Mouse (Mus musculus) neutrophil, adult 5-6 weeks (primary cell): ENCODE measurements around the gene Thsd7a. TPM values are rescaled to one million over a fixed set of nuclear protein-coding genes. Genes with fewer than 3 reads are reported as not detected.

Experiments
- ATAC-seq: fragments of 151-379, 151-347 bp; 2 replicates; pipeline ENCODE4 v1.8.0; 2017; ENCODE audit warnings: mild to moderate bottlenecking, moderate TSS enrichment; ENCODE audit not compliant: insufficient number of reproducible peaks, poor library complexity, low FRiP score, severe bottlenecking; ENCODE audit errors: extremely low read depth
- total RNA-seq: library from RNA; stranded (forward); fragments of 200-1000 nt; gene quantifications from 2 replicates; pipeline ENCODE4 v1.2.3, GENCODE M21; 2017

Thsd7a gene
- total RNA-seq, 1 experiment from 2014 or later: not detected

DNA sequence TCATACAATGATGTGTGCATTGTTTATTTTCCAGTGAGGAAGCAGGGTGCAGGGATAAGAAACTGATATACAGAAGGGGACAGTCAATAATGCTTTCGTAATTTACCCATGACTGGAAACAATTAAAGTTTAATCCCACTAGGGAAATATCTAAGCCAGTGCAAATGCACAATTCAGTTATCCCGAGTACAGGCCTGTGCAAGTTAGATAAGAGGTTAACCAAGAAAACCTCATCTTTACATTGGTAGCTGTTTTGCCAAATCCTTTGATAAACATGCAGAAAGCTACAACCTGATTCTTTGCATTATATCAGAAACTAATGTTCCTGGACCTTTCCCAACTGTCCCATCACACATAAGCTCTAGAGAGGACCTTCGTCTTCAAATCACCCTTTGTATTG lies 46.3 kb downstream of the Thsd7a start:
- no peak for ATAC-seq

DNA sequence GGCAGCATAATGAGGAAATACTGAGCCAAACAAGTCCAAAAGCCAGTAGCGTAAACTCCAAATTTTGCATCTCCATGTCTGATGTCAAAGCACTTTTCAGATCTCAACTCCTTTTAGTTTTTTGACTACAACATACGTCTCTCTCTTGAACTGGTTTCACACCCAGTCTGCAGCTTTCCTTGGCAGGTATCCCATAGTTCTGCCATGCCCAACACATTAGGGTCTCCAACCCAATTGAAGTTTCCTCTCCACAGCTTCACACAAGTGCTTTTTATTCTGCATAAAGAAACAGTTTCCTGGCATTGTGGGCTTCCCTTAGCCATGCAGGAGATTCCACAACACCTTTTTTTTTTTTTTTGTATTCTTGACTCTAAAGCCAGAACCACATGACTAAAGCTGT lies 50.1 kb downstream of the Thsd7a start:
- no peak for ATAC-seq

DNA sequence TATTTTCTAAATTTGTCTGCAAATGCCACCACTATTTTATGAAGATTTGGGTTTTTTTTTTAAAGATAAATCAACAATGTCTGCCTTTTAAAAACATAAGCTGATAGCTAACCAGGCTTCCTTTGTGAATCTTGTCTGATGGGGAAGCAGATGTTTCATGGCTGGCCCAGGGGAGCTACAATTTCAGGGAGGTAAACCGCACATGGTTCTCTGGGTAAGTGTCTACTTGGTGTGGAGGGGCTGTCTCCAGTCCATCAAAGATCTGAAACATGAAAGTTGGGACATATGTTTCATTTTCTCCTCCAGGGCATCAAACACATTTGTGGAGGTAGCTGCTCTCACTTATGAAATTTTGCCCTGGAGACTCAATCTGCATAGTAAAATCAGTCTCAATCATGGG lies 55.5 kb downstream of the Thsd7a start:
- ATAC-seq: no peak

DNA sequence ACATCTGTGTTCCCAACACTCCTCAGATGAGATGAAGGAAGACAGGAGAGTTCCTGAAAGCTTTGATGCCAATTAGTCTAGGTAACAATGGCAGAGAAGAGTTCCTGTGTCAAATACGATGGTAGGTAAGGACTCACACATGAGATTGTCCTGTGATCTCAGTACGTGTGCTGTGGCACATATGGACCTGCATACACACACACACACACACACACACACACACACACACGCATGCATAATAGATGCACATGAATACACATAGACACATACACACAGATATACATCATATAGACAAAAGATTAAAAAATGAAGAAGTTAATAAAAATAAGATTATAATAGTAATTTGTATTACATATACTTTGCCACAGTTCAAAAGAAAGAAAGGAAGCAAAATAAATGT lies 56.0 kb downstream of the Thsd7a start:
- ATAC-seq: no peak

DNA sequence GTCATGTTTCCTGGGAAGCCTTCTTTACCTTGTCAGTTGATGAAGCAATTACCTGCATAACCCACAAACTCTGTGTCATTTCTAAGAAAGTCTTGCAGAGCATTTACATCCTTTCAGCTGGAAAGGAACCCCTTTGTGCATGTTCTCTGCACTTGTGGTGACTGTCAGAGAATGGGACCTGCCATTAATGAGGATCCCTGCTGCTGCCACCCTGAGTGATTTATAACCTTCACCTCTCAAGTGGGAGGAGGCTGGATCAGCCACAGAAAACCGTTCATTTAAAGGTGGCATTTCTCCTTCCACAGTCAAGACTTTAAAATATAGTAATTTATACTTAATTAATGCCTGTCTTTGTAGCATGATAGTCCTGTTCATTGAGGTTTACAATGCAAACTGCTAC lies 99.6 kb downstream of the Thsd7a start:
- no peak for ATAC-seq

DNA sequence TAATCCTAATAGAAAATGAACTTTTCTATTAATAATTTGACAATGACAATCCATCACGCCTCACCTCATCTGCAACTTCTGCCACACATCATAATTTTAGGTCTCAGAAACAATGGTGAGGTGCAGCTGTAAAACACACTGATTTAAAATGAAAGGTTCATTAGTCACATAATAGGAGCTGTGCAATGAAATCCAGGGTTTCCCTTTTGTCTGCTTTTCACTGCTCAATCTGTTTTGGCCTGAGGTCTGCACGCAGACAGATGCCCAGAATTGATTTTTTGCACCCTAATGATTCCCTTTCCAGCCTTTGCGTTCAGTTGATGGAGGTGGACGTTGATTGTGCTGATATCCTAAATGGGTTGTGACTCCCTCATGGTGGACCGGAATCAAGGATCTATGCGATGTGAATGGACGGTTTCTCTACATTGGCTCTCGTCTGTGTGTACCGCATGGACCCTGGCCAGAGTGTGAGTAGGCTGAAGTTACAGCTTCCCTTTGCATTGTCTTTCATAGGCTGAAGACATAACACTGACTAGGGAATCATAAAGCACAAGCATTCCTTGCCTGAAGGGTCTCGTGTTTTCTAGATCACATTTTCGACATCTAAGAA lies 120.5 kb downstream of the Thsd7a start:
- ATAC-seq: no peak

DNA sequence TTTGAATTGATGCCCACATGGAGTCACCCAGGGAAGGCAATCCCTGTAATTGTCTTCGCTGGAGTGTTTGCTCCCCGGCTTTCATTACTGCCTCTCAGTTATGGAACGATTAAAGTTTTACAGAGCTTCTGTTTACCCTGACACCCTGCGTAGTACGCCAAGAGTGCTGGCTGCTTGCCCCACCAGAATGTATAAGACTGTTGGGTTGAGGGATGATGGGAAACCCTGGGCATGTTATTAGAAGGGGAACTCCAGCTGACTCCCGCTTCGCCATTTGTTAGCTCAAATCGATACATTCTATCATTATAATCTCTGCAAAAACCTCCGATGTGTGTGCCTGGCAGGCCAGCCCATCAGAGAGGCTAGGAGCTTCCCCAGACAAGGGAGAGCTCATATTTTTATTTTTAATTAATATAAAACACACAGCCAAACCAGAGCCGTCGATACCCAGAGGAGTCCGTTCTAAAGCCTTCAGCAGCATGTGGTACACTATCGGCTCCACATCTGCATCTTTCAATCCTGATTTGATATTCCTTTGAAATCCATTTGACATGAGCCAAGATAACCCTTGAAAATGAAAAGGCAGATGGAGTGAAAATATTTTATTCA lies 142.5 kb downstream of the Thsd7a start:
- no peak for ATAC-seq

DNA sequence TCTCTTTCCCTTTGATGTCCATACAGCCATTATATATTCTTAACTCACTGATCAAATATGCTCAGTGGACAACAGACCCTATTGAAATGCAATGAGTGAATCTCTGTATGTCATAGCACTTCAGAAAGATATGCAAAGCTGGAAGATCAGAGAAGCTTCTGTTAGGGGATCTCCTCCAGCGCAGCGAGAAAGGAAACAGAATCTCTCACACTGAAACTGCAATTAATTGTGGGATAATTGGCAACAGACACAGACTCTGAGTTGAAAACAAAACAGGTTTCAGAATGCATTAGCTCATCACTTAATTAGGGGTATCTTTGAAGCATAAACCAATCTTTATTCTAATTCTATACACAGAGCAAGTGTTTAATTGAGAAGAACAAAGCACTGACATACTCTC lies 146.3 kb downstream of the Thsd7a start:
- ATAC-seq: no peak

DNA sequence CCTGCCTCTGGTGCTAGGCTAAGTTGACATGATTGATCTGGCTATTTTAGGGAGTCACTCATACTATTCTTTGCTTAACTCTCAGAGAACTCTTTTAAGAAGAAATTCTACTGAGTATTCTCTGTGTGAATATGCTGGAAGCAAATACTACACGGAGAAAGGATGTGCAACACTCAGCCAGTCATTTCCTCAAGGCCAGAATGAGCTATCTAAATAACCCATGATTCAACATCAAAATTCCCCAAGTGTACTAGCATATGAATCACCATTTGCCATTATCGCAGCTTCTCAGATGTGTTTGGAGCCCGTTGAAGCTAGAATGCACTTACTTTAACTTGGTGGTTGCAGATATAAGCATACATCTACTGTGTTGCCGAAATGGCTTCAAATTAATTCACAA lies 147.0 kb downstream of the Thsd7a start:
- no peak for ATAC-seq

DNA sequence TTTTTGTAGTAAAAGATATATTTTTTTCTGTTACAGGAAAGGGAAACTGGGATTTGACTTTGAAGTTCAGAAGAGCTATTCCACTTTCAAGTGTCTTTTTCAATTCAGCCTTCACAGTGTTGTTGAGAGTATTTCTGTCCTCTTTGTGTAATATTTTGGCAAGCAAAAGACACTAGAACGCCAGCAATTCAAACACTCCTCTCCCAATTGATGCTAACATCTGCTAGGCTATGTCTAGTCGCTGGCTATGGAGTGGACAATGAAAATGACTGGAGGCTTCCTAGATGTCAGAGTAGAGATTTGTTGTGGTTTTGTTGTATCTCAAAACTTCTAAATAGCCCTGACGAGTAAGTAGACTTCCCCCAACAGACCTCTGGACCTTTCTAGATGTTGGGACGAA lies 164.8 kb downstream of the Thsd7a start:
- no peak for ATAC-seq

DNA sequence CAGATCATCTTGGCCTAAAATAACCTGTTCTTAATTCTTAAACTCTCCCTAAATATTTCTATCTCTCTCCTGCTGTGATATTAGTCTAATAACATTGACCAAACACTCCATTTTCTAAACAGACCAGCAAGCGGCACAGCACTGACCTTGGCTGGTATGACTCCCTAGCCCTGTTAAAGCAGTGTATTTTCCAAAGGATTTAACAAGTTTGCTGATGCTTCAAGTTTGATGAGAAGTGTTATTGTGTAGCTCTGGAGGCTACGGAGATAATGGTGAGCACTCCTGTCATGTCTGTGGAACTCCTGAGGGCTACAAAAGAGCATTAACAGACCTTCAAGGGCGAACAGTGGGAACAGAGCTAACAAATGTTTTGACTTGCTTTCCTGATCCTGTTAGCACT lies 168.1 kb downstream of the Thsd7a start:
- no peak for ATAC-seq

DNA sequence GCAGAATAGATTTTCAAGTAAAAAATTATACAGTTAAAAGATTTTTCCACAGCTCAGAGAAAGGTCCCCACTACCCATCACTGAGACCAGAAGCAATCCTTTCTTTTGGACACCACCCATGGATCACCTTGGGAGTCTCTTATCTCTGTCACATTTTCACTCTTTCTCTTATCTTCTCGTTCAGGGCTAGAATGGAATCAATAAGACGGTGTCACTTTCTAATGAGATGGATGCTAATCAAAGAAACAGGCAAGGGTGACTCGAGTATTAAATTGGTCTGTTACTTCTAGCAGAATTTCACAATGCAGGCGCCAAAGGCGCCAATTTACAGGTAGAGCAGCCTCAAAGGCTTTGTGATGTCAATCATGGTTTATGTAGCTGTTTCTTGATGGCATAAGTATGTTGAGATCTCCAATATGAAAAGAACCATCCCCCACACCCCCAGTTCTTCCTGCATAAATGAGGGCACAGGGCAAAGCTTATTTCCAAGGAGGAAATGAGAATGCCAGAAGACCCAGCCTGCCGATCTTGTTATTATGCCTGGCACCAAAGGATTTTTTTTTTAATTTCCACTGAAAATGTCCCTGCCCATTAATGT lies 173.5 kb downstream of the Thsd7a start:
- ATAC-seq: no peak

DNA sequence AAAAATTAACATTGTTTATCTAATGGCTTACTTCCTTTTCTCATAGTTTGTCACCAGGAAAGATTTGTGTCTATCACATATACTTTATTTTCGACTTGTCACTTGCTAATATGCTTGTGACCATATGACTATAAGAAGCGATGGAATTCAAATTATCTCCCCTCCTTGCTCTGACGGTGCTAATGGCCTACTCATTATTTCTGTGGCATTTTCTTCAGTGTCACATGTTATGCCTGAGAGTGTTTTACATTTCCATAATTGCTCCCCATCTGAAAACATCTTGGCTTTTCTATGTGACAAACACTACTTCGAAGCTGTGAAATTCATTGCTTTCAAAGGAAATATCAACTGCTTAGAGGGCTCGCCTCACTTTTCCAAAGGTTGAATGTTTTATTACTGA lies 177.0 kb downstream of the Thsd7a start:
- ATAC-seq: no peak

DNA sequence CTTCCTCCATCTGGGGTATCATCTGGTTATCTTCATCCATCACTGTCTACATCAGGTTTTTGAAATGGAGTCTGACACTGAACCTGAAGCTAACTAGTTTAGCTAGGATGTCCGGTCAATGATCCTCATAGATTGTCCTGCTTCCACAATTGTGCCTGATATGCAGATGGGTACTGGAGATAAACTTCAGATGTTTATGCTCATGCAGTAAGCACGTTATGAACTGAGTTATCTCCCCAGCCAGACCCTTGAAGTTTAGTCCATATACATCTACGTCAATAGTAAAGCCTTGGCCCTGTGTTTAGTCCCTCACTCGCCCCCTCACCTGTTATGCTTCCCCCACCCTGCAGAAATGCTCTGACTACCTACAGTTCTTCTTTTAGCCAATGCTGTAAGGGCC lies 184.1 kb downstream of the Thsd7a start:
- no peak for ATAC-seq

DNA sequence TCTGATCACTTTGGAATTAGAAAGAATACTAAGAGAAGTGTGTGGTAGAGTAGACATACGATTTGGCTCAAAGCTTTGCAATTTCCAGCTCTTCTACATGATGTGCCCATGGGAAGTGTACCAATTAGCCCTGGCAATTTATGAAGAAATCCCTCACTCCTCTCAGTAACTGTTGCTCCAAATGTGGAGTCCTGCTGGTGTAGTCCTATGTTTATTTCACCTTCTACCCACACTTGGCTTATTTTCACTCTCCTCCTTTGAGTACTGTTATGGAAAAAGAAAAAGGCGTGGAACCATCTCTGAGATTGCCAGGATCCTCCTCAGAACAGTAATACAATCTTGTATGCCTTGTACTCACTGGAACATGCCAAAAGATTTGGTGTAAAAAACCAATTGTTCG lies 186.9 kb downstream of the Thsd7a start:
- no peak for ATAC-seq

DNA sequence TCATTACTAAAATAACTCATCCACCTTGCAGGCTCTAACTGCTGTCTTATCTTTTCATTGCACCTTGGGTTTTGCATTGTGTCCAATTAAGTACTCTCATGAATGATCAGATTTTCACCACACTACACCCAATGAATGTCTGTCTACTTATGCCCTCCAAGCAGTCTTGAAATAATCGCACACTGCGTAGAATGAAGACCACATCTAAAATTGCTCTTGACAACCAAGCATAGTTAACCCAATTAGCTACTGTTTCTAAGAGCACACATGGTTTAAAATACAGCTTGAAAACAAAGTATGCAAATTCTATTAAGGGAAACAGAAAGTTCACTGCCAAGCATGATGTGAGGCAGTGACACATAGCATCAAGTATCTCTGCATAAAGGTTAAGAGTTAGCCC lies 188.7 kb downstream of the Thsd7a start:
- no peak for ATAC-seq

DNA sequence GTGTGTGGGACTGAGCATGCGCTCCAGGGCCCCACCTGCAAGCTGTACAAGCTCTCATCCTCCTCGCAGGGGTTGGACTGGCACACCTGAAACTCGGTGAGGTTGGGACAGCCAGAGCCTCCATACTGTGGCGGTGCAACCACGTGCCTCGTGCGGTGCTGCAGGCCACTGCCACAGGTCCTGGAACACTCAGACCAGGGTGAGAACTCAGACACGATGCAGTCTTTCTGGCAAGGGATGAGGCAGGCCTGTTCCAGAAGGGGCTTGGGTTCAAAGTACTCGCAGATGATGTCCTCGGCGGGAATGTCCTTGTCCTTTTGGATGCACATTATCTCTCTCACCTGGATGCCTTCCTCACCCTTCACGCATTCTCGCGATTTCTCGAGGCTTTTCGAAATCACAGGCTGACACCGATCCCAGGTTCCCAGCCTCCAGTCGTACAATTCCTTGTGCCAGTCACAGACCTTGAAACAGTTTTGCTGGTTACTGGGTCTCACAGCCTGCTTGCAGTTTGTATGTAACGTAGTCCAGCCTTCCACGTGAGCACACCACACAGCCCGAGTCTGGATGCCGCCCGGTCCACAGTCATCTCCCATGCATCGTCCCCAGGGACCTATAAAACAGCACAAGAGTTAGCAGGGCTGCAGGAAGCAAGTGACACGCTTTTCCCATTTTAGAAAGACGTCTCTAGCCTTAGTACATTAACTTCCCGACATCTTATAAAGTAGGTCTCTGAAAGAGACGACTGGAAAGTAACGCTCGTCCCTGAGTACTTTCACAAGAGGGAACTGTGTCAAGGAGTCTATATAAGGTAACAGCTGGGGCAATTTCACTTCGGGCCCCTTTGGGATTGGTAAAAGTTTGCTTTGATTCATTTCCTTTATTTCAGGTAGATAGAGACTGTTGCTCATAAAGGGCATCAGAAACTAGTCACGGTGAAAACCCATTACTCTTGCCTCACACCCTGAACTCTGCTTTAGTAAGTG lies 193.8 kb downstream of the Thsd7a start:
- ATAC-seq: no peak

DNA sequence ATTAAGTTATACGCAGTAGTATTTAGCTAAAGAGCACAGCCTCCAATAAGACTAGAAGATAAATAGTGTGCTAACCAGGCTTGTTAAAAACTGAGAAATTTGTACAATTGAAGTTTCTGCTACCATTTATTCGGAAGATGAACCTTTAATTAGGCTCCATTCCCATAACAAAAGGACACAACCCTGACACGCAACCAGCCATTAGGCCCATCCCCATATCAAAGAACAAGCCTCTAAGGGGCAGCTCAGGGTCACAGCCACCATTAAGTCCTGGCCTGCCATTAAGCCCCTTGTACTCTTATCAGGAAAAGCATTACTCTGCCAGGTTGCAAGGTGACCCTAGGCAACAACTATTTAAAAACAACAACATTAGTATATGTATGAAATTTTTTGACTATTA lies 198.0 kb downstream of the Thsd7a start:
- no peak for ATAC-seq

DNA sequence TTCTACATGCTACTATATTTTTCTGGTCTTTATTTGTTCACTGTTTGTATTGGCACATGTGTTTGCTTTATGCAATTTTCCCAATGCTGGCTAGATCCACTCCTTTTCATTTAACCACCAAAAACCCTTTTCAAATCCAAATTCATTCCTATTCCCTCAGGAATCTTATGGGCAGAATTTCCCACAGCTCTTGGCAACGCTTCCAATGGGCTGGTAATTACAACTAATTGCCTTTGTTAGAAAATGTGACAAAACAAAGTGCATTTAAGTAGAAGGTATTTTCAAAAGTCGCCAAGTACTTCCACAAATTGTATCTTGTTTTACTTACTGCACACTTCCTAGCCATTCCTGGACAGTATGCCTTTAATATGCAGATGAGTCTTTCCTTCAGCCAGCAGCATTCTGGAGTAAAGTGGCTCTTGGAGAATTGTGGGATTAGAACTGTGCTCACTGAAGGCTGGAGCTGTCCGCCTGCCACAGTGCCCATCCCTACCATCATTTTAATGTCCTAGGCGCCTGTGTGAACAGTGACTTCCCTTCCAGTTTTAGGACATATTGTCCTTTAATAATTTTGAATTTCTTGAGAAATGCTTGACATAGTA lies 199.1 kb downstream of the Thsd7a start:
- no peak for ATAC-seq
